Mouse (Mus musculus) embryonic fibroblast, embryonic 13.5 days (primary cell): ENCODE results near the gene Tcf20.

Experiments
- CTCF ChIP-seq: IDR thresholded peaks from 2 replicates; pipeline ENCODE4 v1.5.1; 2011; ENCODE audit warnings: mild to moderate bottlenecking, control low read depth, low read length, moderate library complexity, borderline replicate concordance; ENCODE audit not compliant: insufficient read depth
- POLR2A ChIP-seq: IDR thresholded peaks from 2 replicates; pipeline ENCODE4 v1.6.1; 2011; ENCODE audit warnings: low read depth, mild to moderate bottlenecking, control low read depth, low read length, moderate library complexity

DNA sequence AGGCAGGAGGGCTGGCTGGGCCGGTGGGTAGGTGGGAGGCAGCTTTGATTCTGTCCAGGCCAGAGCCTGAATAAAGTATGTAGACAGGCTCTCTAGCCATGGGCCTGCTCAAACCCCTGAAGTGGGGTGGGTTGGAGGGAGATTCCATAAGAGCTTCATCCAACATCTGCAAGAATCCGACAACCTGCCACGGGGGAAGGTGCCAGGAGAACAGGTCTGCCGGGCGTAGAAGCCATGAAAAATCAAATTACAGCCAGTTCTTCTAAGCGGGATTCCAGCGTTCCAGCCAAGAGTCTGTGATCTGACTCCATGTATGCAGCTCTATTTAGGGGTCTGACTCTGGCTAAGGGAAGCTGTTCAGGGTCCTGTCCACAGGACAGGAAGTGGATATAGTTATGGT is 3.1 kb downstream of the Tcf20 start:
- TF ChIP-seq CTCF (no peak), POLR2A (no peak)
